Mouse (Mus musculus) brain, embryonic 14.5 days (tissue): ENCODE results near the gene Smim14.

ENCODE experiments used
- CTCF ChIP-seq: fragments of 200-500 bp; IDR thresholded peaks from 2 replicates; pipeline ENCODE4 v1.5.1; 2012; ENCODE audit warnings: inconsistent platforms, mild to moderate bottlenecking, moderate library complexity, borderline replicate concordance; ENCODE audit not compliant: insufficient read depth, insufficient read length; ENCODE audit errors: extremely low read depth
- POLR2A ChIP-seq: fragments of 200-500 bp; IDR thresholded peaks from 2 replicates; pipeline ENCODE4 v1.6.1; 2012; ENCODE audit warnings: mild to moderate bottlenecking, inconsistent platforms, borderline replicate concordance; ENCODE audit not compliant: poor library complexity, insufficient read depth, insufficient read length, severe bottlenecking; ENCODE audit errors: extremely low read depth

GRCm38 (mm10) chr5:65501407-65501806 lies 35.6 kb downstream of the Smim14 start:
- TF ChIP-seq CTCF (no peak), POLR2A (no peak)
